Mouse (Mus musculus) telencephalon, adult 2 months (tissue): ENCODE results near the gene Olfr1089.

ENCODE experiments used
- DNase-seq: peaks from one replicate; pipeline ENCODE4 v3.0.0-alpha.2; 2011; ENCODE audit warnings: low read depth, low spot score

Gene Olfr1089

GRCm38 (mm10) chr2:86733601-86734000, at the start of gene Olfr1089:
Gene Olfr1089 (minus strand): TSS chr2:86733701.
- no peak for DNase-seq

- DNase-seq = no peak
Observed at GRCm38 (mm10) chr2:86782179-86782578, 48.7 kb upstream of the Olfr1089 start, which contains the start of gene Olfr1093. Gene Olfr1093 (plus strand): TSS chr2:86782479.

DNA sequence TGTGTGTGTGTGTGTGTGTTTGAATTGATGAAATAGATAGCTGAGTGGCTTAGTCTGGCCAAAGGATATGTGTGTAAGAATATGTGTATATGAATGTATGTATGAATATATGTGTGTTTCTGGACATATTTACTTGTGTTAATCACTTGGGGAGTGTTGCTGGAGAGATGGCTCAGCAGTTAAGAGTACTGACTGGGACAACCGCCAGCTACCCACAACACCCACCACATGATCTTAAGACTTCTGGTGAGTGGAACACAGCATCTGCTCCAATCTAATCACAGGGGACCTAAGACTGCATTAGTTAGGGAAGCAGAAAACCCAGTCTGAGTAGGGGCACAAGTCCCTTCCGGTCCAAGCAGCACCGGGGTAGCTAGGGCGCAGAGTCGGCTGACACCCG, 27.5 kb upstream of the Olfr1089 start:
- DNase-seq = no peak

DNA sequence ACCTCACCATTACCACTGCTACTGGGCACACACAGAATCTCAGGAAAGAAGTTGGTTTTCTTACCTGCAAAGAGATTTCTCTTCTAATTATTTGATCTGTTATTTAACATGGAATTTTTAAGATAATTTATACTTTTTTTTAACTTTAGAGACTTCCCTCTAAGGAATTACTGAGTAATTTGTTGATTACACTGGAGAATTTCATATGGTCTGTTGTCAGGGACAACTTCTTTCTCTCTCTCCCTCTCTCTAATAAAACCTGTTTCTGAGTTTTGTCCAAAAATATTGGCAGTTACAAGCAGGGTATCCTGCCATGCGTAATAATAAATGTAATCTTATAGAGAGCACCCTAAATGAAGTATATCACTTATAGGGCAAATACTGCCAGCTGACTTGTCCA, 25.4 kb upstream of the Olfr1089 start, which contains the start of gene Olfr1090:
Gene Olfr1090, minus strand, starts transcription at position 101 of the 400 bp plus-strand sequence.
- DNase-seq = no peak

DNA sequence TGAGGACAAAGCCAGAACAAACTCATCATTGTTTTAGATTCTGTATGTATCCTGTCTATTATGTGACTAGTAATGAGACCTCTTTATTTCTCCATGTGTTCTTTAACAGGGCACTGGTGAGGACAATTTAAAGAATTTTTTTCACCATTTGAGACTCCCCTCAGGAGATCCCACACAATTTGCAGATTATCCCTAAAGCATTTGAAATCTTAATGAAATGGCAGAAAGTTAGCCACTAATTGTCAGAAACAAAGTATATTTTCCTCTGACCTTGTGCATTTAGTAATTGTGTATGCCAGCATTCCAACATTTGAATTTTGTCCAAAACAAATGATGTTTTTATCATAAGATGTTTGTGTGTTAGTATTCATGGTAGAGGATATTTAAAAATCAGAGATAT, 35.2 kb downstream of the Olfr1089 start, which contains the start of gene Olfr1087:
Gene Olfr1087, minus strand, starts transcription at position 101 of the 400 bp plus-strand sequence.
- no peak for DNase-seq
